Mouse (Mus musculus) retina, postnatal 7 days (tissue): Measurements from ENCODE around the gene Gm2056.
"Not testable (repeated sequence)": the region's sequence is repeated elsewhere in the genome, so short reads cannot be mapped to it uniquely, and the experiment has no call there.

Source experiments
- DNase-seq: peaks from one replicate; pipeline ENCODE4 v3.0.0-alpha.2; 2012; ENCODE audit warnings: low read depth, low spot score

Gm2056 gene

GRCm38 (mm10) chr12:88026704-88027103 is at the start of gene Gm2056:
Gene Gm2056 (plus strand): TSS chr12:88027004.
- not testable (repeated sequence) for DNase-seq

GRCm38 (mm10) chr12:87984000-87984399 is 42.8 kb upstream of the Gm2056 start:
- DNase-seq = not testable (repeated sequence)

- not testable (repeated sequence) for DNase-seq
These were observed 22.7 kb upstream of the Gm2056 start for GRCm38 (mm10) chr12:88004118-88004517.

- DNase-seq = not testable (repeated sequence)
These were observed 15.3 kb upstream of the Gm2056 start, which contains the start of gene Gm2075 for GRCm38 (mm10) chr12:88011548-88011947. Gene Gm2075 (plus strand): TSS chr12:88011848.

GRCm38 (mm10) chr12:88018671-88019070 is 8.1 kb upstream of the Gm2056 start, which contains the start of gene Gm6803:
Gene Gm6803 (minus strand): TSS chr12:88018771.
- not testable (repeated sequence) for DNase-seq

- not testable (repeated sequence) for DNase-seq
These were observed 5.4 kb downstream of the Gm2056 start for GRCm38 (mm10) chr12:88032250-88032649.

- not testable (repeated sequence) for DNase-seq
These were observed 12.3 kb downstream of the Gm2056 start for GRCm38 (mm10) chr12:88039062-88039461.

GRCm38 (mm10) chr12:88039703-88040102 is 12.9 kb downstream of the Gm2056 start:
- not testable (repeated sequence) for DNase-seq

GRCm38 (mm10) chr12:88045226-88045625 is 18.4 kb downstream of the Gm2056 start:
- not testable (repeated sequence) for DNase-seq
